Mouse (Mus musculus): ENCODE results near the gene Pigr.

The Pigr gene

DNA sequence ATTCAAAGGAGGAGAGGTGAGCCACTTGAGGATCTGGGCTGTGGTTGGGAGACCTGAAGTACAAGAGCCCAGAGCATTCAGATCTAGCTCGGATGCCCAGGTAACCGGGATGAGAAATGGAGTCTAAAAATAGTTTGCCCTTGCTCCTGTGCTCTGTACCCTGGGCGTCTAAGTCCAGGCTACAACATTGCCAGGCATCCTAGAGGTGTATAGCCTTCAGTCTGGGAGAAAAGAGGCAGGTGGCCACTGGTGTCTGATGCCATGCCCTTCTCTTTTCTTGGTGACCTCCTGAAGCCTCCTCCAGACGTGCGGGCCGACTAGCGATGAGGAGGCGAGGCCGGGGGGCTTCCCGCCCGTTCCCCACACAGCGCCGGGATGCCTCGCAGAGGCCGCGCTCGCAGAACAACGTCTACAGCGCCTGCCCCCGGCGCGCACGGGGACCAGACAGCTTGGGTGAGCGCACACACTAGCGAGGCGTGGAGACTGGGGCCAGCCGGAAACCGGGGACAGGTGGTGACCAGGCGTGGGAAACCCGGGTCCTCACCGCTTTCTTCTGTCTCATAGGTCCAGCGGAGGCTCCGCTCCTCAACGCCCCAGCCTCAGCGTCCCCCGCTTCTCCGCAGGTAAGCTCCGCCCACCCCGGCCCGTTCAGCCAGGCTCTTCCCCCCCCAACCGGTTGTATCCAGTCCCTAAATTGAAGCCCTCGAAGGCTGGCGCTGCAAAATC lies 51.6 kb downstream of the Pigr start:
- no peak for DNase-seq (ENCODE audit: low spot score)

DNA sequence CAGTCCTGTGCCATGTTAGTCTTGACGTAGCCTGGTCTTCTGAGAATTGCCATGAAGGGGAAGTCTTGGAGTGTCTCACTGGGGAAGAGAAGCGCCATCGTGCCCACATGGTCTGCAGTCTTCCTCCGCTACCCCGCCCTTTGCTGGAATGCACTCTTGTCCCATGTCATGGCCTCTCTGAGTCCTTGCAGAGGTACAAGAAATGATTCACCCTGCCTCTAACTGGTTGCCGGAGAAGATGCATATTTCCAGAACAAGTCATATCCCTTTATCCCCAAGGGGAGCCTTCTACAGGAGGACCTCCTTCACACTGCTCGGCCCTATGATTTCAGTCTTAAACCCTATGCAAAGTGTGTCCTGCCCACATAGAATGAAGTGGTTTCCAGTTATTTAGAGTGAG lies 53.4 kb downstream of the Pigr start:
- DNase-seq (ENCODE audit: low spot score) = no peak

DNA sequence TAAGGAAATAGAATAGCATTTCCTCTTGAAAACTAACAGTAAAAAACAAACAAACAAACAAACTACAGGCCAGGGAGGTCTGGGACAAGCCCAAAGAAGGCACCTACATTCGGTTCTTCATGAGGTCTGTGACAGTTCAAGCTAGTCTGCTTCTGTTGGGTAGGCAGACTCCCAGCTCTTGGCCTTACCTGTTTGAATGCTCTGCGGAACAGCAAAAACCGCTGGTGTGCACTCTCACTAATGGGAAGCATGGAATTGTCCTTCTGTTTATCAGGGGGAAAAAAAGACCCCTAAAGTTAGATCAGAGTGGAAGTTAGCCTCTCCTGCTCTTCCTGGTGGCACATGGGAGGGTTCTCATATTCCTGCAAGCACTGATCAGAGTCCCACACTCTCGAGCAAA lies 56.7 kb downstream of the Pigr start:
- DNase-seq (ENCODE audit: low spot score) = no peak

GRCm38 (mm10) chr1:130887354-130887753 lies 60.9 kb downstream of the Pigr start, which contains the start of gene Il24:
Gene Il24, minus strand, starts transcription at chr1:130887454.
- no peak for DNase-seq (ENCODE audit: low spot score)

DNA sequence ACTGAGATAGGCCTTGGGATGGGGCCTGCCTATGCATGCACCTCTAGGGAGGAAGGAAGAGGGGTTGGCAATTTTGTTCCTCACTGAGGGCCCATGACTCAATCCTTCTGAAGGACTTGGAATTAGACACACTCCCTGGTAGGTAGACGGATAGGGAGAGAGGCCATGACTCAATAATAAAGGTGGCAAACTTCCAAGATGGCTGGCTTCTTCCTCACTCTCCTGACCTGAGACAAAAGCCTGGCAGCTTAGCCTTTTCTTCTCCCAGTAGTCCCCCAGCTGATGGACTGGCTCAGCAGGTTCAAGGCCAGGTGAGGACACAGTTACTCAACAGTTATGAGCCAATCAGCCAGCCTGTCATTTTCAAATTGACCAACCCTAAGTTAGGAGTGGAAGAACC lies 66.0 kb downstream of the Pigr start:
- DNase-seq (ENCODE audit: low spot score) = no peak

DNA sequence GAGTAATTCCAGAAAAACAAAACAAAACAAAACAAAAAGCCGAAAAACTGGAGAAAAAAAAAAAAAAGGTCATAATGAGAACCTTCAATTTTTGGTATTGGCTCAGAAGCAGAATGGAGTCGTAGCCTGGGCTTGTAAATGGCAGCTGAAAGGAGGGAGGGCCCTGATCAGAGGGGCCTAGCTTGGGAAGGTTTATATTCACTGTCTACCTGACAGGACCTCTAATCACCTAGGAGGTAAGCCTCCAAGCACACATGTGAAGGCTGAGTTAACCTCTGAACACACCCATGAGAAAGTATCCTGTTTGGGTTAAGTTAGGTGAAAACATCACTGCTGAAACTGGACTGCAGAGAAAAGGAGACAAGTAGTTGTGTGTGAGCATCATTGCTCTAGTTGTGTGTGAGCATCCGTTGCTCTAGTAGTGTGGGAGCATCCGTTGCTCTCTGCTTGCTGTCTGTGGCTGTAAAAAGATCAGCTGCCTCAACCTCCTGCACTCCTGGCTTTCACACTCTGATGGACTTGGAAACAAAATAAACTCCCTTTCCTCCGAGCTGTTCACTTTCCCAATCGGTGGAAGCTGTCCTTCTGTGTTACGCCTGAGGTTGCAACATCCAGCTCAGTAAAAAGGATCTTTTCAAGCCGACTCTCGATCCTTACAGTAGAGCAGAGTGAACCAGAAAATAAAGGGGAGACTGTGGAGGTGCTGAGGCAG lies 67.0 kb downstream of the Pigr start:
- no peak for DNase-seq (ENCODE audit: low spot score)

DNA sequence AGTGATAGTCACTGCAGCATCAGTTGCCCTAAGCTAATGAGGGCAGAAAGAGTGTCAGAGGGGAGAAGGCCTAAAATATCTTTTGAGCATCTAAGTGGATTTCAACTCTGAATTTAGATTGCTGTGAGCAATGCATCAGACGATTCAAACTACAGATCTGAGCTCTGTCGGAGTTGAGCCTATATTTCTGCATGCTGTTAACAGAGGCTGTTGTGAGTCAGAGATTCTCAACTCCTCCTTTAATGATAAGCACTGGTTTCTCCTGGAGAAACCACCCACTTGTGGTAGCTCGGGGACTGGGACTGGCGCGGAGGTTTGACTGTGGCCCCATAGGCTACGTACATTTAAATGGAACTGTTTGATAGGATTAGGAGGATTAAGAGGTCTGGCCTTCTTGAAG lies 68.0 kb downstream of the Pigr start:
- DNase-seq (ENCODE audit: low spot score) = no peak

Data from MN1 (cell line).